Mouse (Mus musculus): ENCODE data around the gene Otub2.

DNA sequence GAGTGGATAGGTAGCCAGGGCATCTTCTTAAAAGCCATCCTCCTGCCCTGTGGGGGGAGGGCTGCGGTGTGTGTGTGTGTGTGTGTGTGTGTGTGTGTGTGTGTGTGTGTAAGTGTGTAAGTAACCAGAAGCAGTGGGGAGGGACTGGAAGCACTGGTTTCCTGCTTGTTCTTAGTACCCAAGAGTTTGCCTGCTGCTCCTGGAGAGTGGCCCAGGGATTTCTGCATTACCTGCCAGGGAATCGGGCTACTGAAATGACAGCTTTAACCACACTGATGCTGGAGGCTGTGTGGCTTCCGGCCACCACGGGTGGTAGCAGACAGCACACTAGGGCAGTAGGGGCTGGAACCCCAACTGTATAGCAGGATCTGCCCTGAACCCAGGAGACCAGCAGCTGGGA lies 1.5 kb downstream of the Otub2 start:
- TF ChIP-seq POLR2A (IDR thresholded peaks at IDR 0.05; ENCODE audit: low read depth, low read length) (no peak), CTCF (IDR thresholded peaks at IDR 0.05; ENCODE audit: extremely low read depth, insufficient read depth, insufficient read length, insufficient replicate concordance) (no peak)

Measured in spleen, adult 2 months (tissue).